17 mouse cellular contexts compared by ENCODE assay signal in genomic region chr7:64296286-64297010, GRCm38 (mm10). TPM values are rescaled to one million over a fixed set of nuclear protein-coding genes. Genes with fewer than 3 reads are reported as not detected.
DNase-seq lines count a peak whose midpoint lies in the region; ATAC-seq and TF ChIP-seq lines count a peak whose summit lies in the region.
"Had no signal": no experiment of that assay in that cellular context is flagged by ENCODE, and none has a peak within 500 bp of the region (broad histone marks: within the 10 kb centered on the region; RNA-seq: fewer than 3 reads in every experiment).

No protein-coding gene starts in this region.

- DNase-seq in hindbrain, postnatal 0 days (ENCODE audit: low spot score): peak; percentile 46
- DNase-seq in hindbrain, embryonic 11.5 days (ENCODE audit: low spot score): no peak
- no peak for DNase-seq in neural tube, embryonic 10.5 days (ENCODE audit: extremely low spot score, low spot score)
- DNase-seq in lung, postnatal 14 days: peak; percentile 27
- DNase-seq in heart, postnatal 10 days: no peak
- no peak for DNase-seq in thymus, postnatal 4 days
- DNase-seq: cerebellum, adult 18-20 months; gastrocnemius, postnatal 14 days; heart, postnatal 36 days; kidney, adult 2 months; retina, postnatal 1 day; spleen, adult 18-20 months; thymus, postnatal 36 days had no signal

- TF ChIP-seq CTCF in hindbrain, postnatal 0 days (IDR thresholded peaks at IDR 0.05; ENCODE audit: low read depth): no peak

- no peak overlapping the region for H3K9ac ChIP-seq in hindbrain, postnatal 0 days (replicated peaks; ENCODE audit: low read length)
- no peak overlapping the region for H3K9ac ChIP-seq in hindbrain, embryonic 11.5 days (ENCODE audit: low read depth, low read length)
- no peak overlapping the region for H3K9ac ChIP-seq in neural tube, embryonic 12.5 days
- no peak overlapping the region for H3K9ac ChIP-seq in neural tube, embryonic 15.5 days (replicated peaks)

- no peak overlapping the region for H3K4me2 ChIP-seq in hindbrain, postnatal 0 days (ENCODE audit: low read depth, low read length)
- no peak overlapping the region for H3K4me2 ChIP-seq in hindbrain, embryonic 11.5 days (replicated peaks; ENCODE audit: low read depth, low read length)
- H3K4me2 ChIP-seq in neural tube, embryonic 12.5 days (replicated peaks): no peak overlapping the region
- no peak overlapping the region for H3K4me2 ChIP-seq in neural tube, embryonic 15.5 days

- ATAC-seq in hindbrain, postnatal 0 days: 0 out of 2 replicates have a peak, but pooled peaks have one; percentile 61
- no peak for ATAC-seq in hindbrain, embryonic 11.5 days (ENCODE audit: low FRiP score)
- ATAC-seq in neural tube, embryonic 12.5 days (ENCODE audit: low FRiP score, low read depth): 0 out of 2 replicates have a peak, but pooled peaks have one; percentile 33
- no peak for ATAC-seq in neural tube, embryonic 15.5 days (ENCODE audit: low FRiP score)
- ATAC-seq: activated CD4-positive, CD25-positive, alpha-beta regulatory T cell, adult 4 months had no signal

- no peaks in the 10 kb centered on the region; the same call in 1 of the 2 replicates for H3K4me1 ChIP-seq in hindbrain, postnatal 0 days (ENCODE audit: insufficient read depth, low read length)
- no peaks in the 10 kb centered on the region for H3K4me1 ChIP-seq in hindbrain, embryonic 11.5 days (replicated peaks; ENCODE audit: control insufficient read depth, insufficient read depth, low read length)
- H3K4me1 ChIP-seq in neural tube, embryonic 12.5 days: 0 out of 2 replicates have a peak, but pooled peaks cover 3% of the 10 kb centered on the region
- no peaks in the 10 kb centered on the region; the same call in 1 of the 2 replicates for H3K4me1 ChIP-seq in neural tube, embryonic 15.5 days

- H3K9me3 ChIP-seq in hindbrain, postnatal 0 days (ENCODE audit: low read length): no peaks in the 10 kb centered on the region
- no peaks in the 10 kb centered on the region for H3K9me3 ChIP-seq in hindbrain, embryonic 11.5 days (ENCODE audit: control insufficient read depth, low read length)
- no peaks in the 10 kb centered on the region for H3K9me3 ChIP-seq in neural tube, embryonic 12.5 days
- H3K9me3 ChIP-seq in neural tube, embryonic 15.5 days (replicated peaks): no peaks in the 10 kb centered on the region
- H3K9me3 ChIP-seq: heart, embryonic 10.5 days had no signal

- intact Hi-C loops in heart, postnatal 10 days (cut with DNase I): no loop called here

- 37% methylated on average over 5 of the region's 5 CpGs for WGBS in hindbrain, postnatal 0 days
- 60% methylated on average over 5 of the region's 5 CpGs for WGBS in hindbrain, embryonic 11.5 days
- WGBS in neural tube, embryonic 12.5 days: 53% methylated on average over 5 of the region's 5 CpGs
- 41% methylated on average over 5 of the region's 5 CpGs for WGBS in neural tube, embryonic 15.5 days

- no peaks in the 10 kb centered on the region for H3K27me3 ChIP-seq in hindbrain, postnatal 0 days (ENCODE audit: insufficient read depth, low read length)
- H3K27me3 ChIP-seq in hindbrain, embryonic 11.5 days (ENCODE audit: control insufficient read depth, insufficient read depth, low read length): no peaks in the 10 kb centered on the region
- H3K27me3 ChIP-seq in neural tube, embryonic 12.5 days (replicated peaks): no peaks in the 10 kb centered on the region
- no peaks in the 10 kb centered on the region for H3K27me3 ChIP-seq in neural tube, embryonic 15.5 days (replicated peaks)

- no peak overlapping the region for H3K4me3 ChIP-seq in hindbrain, postnatal 0 days (ENCODE audit: low read length)
- no peak overlapping the region for H3K4me3 ChIP-seq in hindbrain, embryonic 11.5 days (ENCODE audit: low read depth, low read length)
- H3K4me3 ChIP-seq in neural tube, embryonic 12.5 days: no peak overlapping the region
- no peak overlapping the region for H3K4me3 ChIP-seq in neural tube, embryonic 15.5 days (replicated peaks)
- H3K4me3 ChIP-seq: heart, embryonic 10.5 days had no signal

- peaks cover 7% of the 10 kb centered on the region; the same call in 1 of the 2 replicates for H3K36me3 ChIP-seq in hindbrain, postnatal 0 days (ENCODE audit: insufficient read depth, low read length)
- H3K36me3 ChIP-seq in hindbrain, embryonic 11.5 days (ENCODE audit: control insufficient read depth, insufficient read depth, low read length): 0 out of 2 replicates have a peak, but pooled peaks cover 1% of the 10 kb centered on the region
- H3K36me3 ChIP-seq in neural tube, embryonic 12.5 days: peaks cover 15% of the 10 kb centered on the region
- peaks cover 18% of the 10 kb centered on the region for H3K36me3 ChIP-seq in neural tube, embryonic 15.5 days

- H3K27ac ChIP-seq in hindbrain, postnatal 0 days: peak overlapping the region; percentile 46
- H3K27ac ChIP-seq in hindbrain, embryonic 11.5 days (ENCODE audit: low read depth, low read length): no peak overlapping the region
- no peak overlapping the region for H3K27ac ChIP-seq in neural tube, embryonic 12.5 days
- 0 out of 2 replicates have a peak overlapping the region, but pooled peaks have one; percentile 43 for H3K27ac ChIP-seq in neural tube, embryonic 15.5 days (replicated peaks)
- H3K27ac ChIP-seq: heart, embryonic 10.5 days had no signal

RNA-seq across cellular contexts. Expression of gene Mtmr10, which starts 9.0 kb away (rescaled TPM):
- 11.7 and 14.5 TPM in 2 replicates for total RNA-seq in hindbrain, postnatal 0 days (2014; rRNA removed)
- 9.5 and 10.5 TPM in 2 replicates for polyA plus RNA-seq in hindbrain, postnatal 0 days (2015; fragmentation: Nextera tagmentation; extraction: Ambion mirVana)
- 15.1 and 15.3 TPM in 2 replicates for polyA plus RNA-seq in hindbrain, embryonic 11.5 days (2014; fragmentation: Nextera tagmentation; extraction: Ambion mirVana)
- 13.6 and 14.5 TPM in 2 replicates for polyA plus RNA-seq in neural tube, embryonic 12.5 days (2016; fragmentation: Nextera tagmentation; extraction: Ambion mirVana)
- 12.2 and 13.4 TPM in 2 replicates for polyA plus RNA-seq in neural tube, embryonic 15.5 days (2015; fragmentation: Nextera tagmentation; extraction: Ambion mirVana)
- 10 to 100 TPM; 13.2 to 13.5 TPM for total RNA-seq in heart, postnatal 10 days (2021)

Comparison
In these comparisons a context has a peak if more than half of its experiments do, and no peak if none do; other contexts are left out.
1. ATAC-seq: peak in hindbrain, postnatal 0 days (single experiment) and neural tube, embryonic 12.5 days (single experiment); none in hindbrain, embryonic 11.5 days (single experiment) and neural tube, embryonic 15.5 days (single experiment).
2. DNase-seq: peak in hindbrain, postnatal 0 days (single experiment) and lung, postnatal 14 days (single experiment); none in hindbrain, embryonic 11.5 days (single experiment), neural tube, embryonic 10.5 days (single experiment), heart, postnatal 10 days (0 of 2) and thymus, postnatal 4 days (single experiment).
3. H3K27ac ChIP-seq: peak in hindbrain, postnatal 0 days (single experiment) and neural tube, embryonic 15.5 days (single experiment); none in hindbrain, embryonic 11.5 days (single experiment) and neural tube, embryonic 12.5 days (single experiment).